Mouse (Mus musculus) induced T-regulatory cell, adult 2 months (primary cell): ENCODE measurements around the gene Tmigd3.
A peak's percentile ranks its signal among the peaks of the same experiment; 100 is the strongest.
"Not testable (repeated sequence)": the region's sequence is repeated elsewhere in the genome, so short reads cannot be mapped to it uniquely, and the experiment has no call there.

Experiments
- DNase-seq: peaks from one replicate; pipeline ENCODE4 v3.0.0-alpha.2; 2012; ENCODE audit warnings: low read depth

Gene Tmigd3

DNA sequence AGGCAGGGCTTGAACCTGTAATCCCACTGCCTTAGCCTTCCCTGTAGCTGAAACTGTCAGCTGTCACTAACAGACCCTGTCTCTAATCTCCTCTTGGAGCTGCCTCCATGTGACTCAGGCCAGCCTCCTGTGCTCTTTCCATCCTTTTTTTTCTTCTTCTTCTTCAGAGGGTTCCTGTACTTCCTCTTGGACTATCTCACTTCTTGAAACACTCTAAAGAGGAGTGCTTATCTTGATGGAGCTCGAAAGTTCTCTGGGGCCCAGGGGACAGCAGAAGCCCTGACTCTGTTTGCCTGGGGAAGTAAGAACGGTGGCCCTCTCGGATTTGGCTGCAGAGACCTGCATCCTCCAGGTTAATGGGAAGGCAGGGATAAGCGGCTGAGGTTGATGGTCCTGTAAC lies 33.5 kb downstream of the Tmigd3 start:
- DNase-seq, result no peak

DNA sequence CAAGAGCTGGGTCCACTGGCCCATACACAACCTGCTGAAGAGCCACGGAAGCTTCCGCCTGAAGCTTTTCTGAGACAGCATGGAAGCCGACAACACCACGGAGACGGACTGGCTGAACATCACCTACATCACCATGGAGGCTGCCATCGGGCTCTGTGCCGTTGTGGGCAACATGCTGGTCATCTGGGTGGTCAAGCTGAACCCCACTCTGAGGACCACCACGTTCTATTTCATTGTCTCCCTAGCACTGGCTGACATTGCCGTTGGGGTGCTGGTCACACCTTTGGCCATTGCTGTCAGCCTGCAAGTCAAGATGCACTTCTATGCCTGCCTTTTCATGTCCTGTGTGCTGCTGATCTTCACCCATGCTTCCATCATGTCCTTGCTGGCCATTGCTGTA lies 34.0 kb downstream of the Tmigd3 start:
- DNase-seq, result no peak

DNA sequence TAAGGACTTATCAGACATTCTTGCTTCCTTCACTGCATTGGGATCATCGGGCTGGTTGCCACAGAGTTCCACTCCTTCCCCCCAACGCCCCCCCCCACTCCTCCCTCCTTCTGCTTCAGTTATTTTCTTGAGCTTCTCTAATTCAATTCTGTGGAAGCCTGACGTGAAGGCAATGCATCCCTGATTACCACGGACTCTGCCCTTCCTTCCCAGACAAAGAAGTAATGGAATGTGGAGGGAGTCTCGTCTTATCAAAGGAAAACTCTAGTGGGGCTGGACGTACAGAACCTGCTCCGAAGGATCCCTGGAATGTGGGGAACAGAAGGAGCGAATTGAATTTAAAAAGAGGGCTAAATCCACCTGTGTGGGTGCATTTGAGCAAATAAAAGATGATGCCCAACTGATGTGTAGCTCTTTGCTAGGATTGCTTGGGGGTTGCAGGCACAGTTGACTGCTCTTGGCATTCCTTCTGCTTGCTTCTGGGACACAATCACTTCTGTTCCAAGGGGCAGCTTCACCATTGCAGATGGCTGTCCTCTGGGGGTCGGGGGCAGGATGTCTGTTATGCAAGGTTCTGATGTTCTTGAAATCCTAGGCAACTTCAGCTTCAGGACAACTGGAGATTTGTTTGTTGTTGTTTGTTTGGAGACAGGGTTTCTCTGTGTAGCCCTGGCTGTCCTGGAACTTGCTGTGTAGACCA lies 37.4 kb downstream of the Tmigd3 start:
- no peak for DNase-seq

DNA sequence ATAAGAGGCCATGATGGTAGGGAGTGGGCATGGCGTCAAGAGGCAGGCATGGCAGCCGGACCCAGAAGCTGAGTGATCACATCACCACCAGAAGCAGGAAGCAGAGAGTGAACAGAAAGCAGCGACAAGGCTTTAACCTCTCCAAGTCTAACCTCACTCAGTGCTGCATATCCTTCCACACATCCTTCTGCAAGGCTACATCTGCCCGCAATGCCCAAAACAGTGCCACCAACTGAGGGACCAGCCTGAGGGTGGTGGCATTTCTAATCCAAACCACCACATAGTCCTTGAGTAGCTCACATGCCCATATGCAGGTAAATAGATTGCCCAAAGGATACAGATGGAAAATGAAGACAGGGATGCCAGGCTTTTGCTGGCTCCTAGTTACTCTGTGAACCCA lies 38.3 kb downstream of the Tmigd3 start:
- no peak for DNase-seq

DNA sequence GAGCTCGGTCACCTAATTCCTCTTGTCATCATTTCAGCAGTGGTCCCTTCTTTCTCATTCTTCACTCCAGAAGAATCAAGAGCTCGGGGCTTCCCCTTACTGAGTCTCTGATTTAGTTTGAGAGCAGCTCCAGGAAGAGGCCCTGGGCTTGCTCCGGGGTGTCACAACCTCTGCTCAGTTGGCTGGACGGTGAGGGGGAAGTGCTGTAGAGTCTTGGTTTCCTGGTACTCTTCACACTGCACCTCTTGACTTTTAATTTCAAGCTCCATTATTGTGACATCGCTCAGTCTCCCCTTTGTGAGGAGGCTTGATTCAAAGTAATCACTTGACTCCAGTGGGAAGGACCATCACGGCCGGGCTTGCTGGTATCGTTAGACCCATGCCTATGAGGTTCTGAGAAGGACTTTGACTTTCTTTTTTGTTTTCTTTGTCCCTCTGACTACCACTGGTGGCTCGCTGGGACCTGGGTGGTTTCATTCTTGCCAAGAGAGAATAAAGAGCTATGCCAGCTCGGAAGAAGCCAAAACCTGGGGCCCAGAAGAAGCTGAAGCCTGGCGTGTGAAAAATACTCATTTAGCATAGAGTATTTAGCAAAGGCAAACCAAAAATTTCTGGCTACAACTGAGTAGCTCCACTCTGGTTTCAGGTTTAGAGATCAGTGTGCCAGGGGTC lies 40.0 kb downstream of the Tmigd3 start:
- DNase-seq, result peak; percentile 79

DNA sequence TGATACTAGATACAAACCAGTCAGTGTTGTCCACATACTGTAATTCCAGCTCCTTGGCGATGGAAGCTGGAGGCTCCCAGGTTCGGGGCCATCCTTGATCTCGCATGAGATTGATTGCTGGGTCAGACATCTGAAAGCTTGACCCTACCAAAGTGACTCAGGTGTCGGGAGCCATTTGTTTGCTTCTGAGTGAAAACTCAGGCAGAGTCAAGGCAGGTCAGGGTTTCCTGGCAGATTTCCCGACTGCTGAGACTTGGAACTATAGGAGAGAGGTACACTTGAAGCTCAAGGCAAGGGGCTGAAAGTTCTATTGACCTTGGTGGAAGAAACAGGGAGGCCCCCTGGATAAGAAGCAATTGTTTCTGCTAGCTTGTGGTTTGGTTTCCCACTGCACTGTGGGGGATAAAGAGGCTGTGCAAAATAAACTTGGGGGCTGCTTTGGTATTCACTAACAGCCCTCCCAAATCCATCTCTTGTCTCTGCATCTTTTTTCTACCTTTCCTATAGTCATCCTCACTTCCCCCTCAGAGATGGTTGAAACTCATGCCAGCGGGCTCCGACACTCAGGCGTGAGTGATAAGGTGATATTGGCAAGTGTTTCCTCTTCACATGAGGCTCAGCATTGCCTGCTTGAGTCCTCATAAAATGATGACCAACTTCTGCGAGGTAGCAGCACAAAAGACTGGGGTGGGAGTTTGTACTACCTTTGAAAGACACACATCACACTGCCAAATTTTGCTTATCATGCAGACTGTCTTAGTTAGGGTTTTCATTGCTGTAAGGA lies 41.6 kb downstream of the Tmigd3 start:
- DNase-seq, result no peak

DNA sequence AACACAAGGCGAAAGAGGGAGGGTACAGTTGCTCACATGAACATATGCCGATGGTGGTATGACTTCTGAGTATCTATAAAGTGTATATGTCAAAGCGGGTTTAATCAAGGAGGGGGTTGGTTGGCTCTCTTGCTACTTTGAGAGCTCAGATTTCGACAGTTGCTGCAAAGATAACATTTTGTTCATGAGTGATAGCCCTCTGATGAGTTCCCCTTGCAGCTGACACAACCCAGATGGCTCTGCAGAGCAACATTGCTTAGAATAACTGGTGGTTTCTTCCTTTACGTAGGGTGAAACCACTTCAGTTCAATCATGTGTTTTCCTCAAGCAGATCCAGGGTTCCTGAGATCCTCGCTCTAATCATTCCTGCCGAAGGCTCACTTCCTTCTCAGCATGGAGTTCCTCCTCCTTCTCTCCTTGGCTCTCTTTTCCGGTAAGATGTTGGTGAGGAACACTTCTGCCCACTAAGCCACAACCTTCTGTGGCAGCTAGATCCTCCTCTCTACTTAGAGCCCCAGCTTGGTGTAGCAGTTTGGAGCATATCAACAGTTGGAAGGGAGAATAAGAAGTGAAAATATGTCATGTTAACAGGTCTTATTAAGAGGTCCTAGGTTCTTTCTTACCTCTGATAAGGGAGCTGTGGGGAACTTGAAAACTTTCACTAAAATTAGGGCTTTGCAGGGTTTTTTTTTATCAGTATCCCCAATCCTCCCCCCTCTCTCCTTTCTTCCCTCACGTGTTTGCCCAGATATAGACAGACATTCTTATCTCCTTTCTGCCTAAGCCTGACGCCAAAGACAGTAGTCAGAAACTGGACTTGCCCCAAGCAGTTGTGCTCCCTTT lies 43.4 kb downstream of the Tmigd3 start:
- DNase-seq, result no peak

DNA sequence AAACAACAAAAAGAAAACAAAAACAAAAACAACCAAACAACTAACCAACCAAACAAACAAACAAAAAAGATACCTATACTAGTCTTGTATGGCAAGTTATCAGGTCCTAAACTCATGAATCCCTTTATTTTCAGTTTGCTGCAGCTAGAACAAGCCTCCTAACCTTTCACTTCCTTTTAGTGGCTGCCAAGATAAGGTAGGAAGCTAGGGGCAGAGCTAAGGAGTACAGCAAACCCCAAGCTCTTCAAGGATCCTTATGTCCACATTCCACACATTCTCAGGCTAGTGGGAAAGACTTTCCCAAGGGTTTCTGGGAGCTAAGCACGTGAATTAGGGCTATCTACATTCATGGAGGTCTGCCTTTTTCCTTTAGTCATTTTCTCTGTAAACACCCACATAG lies 44.6 kb downstream of the Tmigd3 start:
- no peak for DNase-seq

DNA sequence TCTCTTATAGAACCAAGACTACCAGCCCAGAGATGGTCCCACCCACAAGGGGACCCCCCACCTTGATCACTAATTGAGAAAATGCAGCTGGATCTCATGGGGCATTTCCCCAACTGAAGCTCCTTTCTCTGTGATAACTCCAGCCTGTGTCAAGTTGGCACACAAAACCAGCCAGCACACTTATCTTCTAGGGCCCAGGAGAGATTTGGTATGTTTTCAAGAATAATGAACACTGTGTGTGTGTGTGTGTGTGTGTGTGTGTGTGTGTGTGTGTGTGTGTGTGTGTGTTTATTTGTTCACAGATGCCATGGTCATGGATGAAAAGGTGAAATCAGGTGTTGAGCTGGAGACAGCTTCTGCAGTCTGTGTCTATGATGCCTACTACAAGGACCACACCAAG lies 45.8 kb downstream of the Tmigd3 start:
- DNase-seq, result not testable (repeated sequence)

DNA sequence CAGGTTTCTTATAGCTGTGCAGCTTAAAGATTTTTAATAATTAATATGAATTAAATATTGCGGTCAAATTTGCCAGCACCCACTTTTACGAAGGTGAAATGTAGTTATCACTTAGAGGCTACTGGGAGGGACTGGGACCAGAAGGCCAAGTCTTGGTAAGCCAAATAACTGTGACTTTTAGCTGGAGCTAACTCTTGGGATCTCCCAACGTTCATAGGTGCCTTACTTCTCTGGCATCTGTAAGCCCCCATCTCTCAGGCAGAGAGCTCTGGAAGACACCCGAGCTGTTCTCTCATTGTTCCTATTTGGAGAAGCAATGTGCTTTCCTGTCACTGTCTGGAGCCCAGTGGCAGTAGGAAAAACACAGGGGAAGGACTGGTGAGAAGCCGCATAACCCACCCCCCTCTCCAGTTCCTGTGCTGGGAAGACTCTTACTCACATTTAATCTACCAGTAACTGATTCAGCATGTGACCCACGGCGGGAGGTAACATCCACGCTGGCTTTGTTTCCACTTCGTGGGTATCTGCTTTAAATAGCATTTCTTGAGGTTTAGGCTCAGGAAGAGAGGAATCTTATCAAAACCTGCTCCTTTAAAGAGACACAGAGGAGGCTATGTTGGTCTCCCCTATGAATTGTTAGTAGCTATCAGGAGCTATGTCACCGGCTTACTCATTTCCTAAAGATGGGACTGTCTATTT lies 47.1 kb downstream of the Tmigd3 start:
- DNase-seq, result no peak

DNA sequence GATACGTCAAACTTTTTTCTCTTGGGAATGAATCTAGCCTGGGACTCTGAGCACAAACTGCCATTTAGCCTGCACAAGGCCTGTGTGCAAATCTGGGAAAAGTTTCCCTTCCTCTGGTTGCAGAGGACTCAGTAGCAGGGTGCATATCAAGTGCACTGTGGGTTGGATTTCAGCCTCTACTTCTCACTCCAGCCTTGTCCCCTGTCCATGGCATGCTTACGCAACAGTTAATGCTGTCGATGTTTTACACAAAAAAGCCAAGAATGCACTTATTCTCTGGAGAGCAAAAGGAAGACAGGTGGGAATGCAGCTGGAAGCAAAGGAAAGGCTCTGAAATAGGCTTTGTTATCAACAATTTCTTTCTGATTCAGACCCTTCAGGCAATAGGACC lies 47.6 kb downstream of the Tmigd3 start:
- DNase-seq, result no peak

DNA sequence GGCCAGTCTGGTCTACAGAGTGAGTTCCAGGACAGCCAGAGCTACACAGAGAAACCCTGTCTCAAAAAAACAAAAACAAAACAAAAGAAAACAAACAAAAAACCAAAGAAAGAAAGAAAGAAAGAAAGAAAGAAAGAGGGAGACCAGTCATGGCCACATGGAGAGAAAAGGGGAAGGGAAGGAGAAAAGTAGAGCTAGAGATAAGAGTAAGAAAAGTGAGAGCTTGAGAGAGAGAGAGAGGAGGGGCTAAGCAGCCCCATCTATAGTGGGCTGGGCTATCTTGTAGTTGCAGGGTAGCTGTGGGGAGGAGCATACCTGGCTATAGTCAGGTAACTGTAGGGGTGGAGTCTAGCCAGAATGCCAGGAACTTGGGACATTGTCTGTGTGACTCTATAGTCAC lies 50.0 kb downstream of the Tmigd3 start:
- not testable (repeated sequence) for DNase-seq

DNA sequence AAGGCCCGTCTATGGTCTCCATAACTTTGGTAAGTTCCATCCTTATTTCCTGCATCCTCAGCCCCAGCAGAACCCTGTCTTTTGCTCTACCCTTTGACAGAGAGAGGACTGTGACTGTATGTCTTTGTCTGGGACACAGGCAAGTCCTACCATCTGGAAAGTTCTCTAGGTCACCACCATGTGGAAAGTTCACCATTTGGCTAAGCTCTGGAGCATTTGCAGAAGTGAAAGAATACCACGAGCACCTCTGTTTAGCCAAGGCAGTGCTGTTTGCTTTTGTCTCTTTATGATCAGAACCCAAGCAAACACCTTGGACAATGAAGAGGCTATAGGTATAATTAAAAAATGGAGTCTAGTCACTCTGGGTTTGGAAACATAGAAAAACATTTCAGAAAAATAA lies 51.3 kb downstream of the Tmigd3 start:
- no peak for DNase-seq

DNA sequence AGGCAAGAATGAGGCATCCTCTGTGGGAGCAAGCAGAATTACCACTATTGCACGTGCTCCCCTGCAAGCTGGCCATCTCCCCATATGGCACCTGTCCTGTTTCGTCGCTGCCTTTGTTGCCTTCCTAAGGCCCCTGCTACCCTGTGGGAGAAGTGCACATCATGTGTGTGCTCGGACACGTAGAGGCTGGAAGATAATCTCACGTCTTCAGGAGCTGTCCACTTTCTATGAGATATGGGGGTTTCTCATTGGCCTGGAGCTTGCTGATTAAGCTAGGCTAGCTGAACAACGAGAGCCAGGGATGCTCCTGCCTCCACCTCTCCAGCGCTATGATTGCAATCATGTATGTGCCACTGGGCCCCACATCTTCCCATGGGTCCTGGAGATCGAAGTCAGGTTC lies 53.9 kb downstream of the Tmigd3 start:
- DNase-seq, result no peak

DNA sequence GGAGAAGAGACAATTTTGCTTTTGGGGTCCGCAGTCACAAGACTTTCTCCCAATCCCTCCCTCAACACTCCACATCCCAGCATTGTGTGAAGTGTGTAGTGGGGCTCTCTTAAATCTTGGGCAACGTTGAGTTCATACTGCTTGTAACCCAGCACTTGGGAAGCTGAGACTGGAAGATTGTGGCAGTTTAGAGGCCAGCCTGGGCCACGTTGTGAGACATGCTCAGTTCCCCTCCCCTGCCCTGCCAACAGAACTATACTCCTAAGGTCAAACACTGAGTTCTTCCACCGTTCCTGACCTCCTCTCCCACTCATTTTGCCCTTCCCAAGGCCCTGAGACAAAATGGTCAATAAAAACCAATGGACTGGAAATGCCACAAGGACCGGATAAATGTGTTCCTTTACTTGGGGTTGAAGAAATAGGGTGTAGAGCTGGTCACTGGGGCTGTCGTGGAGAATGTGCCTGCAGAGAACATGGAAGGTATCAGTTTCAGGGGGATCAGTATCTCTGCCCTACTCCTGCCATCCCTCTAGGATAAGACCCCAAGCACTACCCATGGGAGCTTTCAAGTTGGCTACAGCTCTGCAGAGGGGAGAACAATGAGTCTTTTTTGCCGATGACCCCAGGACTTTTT lies 57.0 kb downstream of the Tmigd3 start:
- DNase-seq, result no peak

DNA sequence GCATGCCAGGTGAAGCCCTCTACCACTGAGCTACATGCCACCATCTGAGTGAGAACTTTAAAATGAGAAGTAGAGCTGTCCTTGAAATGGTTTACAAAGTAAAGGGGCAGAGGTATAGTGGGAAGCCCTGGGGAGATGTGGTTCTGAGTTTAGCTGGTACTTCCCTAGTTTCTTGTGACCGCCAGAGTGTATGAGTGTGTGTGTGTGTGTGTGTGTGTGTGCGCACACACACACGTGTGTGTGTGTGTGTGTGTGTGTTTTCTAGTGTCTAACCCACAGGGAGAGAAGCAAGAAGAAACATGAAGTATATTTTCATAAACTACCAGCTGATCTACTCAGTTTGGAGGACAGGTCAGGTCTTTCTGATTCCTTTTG lies 57.5 kb downstream of the Tmigd3 start:
- no peak for DNase-seq

DNA sequence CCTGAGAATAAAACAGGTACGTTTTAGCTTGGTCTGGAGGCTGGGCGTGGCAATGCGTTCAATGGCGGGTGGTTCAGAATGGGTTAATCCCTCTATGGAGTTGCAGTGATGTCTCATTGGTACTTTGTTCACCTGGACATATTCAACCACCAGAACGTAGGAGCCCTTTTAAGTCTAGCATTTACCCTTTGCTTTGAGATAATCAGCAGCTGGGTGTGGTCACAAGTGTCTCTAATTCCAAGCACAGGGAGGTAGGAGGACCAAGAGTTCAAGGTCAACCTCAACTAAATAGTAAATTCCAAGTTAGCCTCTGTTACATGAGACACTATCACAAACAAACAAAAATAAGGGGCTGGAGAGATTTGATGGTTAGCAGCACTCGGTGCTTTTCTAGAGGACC lies 58.1 kb downstream of the Tmigd3 start:
- DNase-seq, result no peak

DNA sequence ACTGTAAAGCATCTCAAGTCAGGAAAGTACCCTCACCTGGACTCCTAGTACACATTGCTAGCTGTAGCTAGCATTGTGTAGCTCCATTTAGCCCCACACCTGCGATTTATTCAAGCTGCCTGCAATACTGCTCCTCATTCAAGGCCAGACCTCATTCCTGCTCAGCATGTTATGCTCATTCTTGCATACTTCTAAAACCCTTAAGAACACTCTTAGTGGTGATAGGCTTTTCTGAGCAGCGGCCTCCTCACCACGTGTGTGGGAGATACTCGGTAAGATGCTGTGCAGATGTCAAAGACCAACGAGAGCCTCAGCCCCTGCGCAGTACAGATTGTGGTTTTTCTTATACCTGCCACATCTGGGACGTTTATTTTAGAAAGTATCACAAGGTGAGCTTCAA lies 59.1 kb downstream of the Tmigd3 start:
- DNase-seq, result no peak

DNA sequence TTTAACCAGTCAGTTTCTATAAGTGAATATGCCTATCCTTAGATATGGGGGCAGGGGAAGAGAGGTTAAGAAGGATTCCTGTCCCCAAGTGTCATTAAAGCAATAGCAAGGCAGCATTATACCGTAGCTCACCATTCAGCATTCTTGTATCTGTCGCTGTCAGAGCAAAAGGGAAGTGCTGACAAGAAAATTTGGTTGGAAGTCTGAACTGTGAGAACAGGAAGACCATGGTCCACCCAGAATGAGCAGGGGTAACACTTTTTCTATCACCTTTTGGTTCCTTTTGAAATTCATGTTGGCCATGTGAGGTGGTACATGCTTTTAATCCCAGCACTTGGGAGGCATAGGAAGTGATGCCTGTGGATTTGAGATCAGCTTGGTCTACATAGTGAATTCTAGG lies 60.4 kb downstream of the Tmigd3 start:
- no peak for DNase-seq

DNA sequence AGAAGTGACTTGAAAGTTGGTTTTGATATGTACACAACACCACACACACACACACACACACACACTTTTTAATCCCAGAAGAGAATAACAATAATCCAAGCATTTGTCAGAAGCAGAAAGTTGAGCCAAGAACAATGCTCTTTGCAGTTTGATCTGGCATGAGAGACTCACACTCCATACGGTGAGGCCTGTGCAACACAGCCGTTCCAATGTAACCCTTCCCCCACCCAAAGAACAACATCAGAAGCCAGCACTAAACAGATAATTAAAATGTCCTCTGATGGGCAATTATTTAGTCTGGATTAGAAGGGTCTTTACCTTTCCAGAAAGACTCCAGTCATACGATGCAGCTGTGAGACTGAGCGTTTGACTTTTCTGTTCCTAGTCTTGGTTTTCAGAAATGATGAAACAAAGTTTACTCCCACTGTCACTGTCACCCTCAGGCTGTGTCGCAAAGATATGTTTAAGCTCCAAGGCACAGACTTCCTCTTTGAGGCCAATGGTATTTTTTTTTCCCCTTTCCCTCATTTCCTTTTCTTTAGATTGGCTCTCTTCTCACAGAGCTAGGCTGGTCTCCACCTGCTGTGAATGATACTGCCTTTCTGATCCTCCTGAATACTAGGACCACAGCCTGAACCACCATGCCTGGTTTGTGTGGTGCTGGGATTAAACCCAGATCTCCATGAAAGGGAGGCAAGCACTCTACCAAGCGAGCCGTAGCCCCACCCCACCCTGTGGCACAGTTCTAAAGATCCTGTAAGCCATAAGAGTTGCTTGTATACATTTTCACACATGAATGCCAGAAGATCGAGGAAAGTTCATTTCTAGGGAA lies 61.8 kb downstream of the Tmigd3 start, which contains the start of gene I830077J02Rik:
TSS of gene I830077J02Rik (minus strand) at position 425 of the 832 bp plus-strand sequence.
- no peak for DNase-seq
